Mouse (Mus musculus) liver, embryonic 14.5 days (tissue): ENCODE data around the gene Fgd4. TPM values are rescaled to one million over a fixed set of nuclear protein-coding genes. Genes with fewer than 3 reads are reported as not detected.
"Not testable (repeated sequence)": the region's sequence is repeated elsewhere in the genome, so short reads cannot be mapped to it uniquely, and the experiment has no call there.

Experiments
- ATAC-seq: fragments of 200-750 bp; cut with Nextera tagmentation; 2 replicates; pipeline ENCODE4 v1.8.0; 2017; ENCODE audit warnings: moderate number of reproducible peaks, mild to moderate bottlenecking, moderate library complexity; ENCODE audit not compliant: insufficient read depth
- DNase-seq, 3 experiments: peaks; one replicate each; pipeline ENCODE4 v3.0.0-alpha.2; 2012 to 2013; ENCODE audit warnings: low read depth in 3 of 3, low spot score in 3 of 3
- H3K27ac ChIP-seq: fragments of 300-500 bp; sonication (generic); 2 replicates; pipeline ENCODE4 v1.5.1; 2014; ENCODE audit warnings: moderate library complexity, mild to moderate bottlenecking, control low read depth, inconsistent platforms
- H3K27me3 ChIP-seq: fragments of 300-500 bp; sonication (generic); 2 replicates; pipeline ENCODE4 v1.6.1; 2014; ENCODE audit warnings: mild to moderate bottlenecking, low read length, moderate library complexity; ENCODE audit not compliant: control insufficient read depth, insufficient read depth
- H3K36me3 ChIP-seq: fragments of 300-500 bp; sonication (generic); replicated peaks from 2 replicates; pipeline ENCODE4 v1.6.1; 2014; ENCODE audit warnings: low read depth; ENCODE audit not compliant: control insufficient read depth, insufficient read depth
- H3K4me1 ChIP-seq, 2 experiments: fragments of 200-500 bp in 1 of 2; fragments of 300-500 bp in 1 of 2; sonication (generic) in 1 of 2; replicated peaks; 2 replicates each; pipeline ENCODE4 v1.6.1; 2012 to 2014; ENCODE audit warnings: antibody characterized with exemption in 1 of 2, inconsistent platforms in 1 of 2, low read length in 1 of 2; ENCODE audit not compliant: control insufficient read depth in 2 of 2, insufficient read depth in 2 of 2
- H3K4me2 ChIP-seq: fragments of 300-500 bp; sonication (generic); 2 replicates; pipeline ENCODE4 v1.6.1; 2014; ENCODE audit warnings: low read depth, mild to moderate bottlenecking, control low read depth, moderate library complexity
- H3K4me3 ChIP-seq, 2 experiments: fragments of 200-500 bp in 1 of 2; fragments of 300-500 bp in 1 of 2; sonication (generic) in 1 of 2; 2 replicates each; pipeline ENCODE4 v1.5.1; 2012 to 2014; ENCODE audit warnings: low read depth in 2 of 2, low read length in 2 of 2, mild to moderate bottlenecking in 2 of 2, control low read depth in 1 of 2, inconsistent platforms in 1 of 2, moderate library complexity in 1 of 2; ENCODE audit not compliant: insufficient read depth in 1 of 2
- H3K9ac ChIP-seq: fragments of 300-500 bp; sonication (generic); replicated peaks from 2 replicates; pipeline ENCODE4 v1.6.1; 2014; ENCODE audit warnings: mild to moderate bottlenecking, control low read depth, moderate library complexity
- H3K9me3 ChIP-seq: fragments of 300-500 bp; sonication (generic); 2 replicates; pipeline ENCODE4 v1.6.1; 2016; ENCODE audit warnings: low read length, mixed read lengths; ENCODE audit not compliant: control insufficient read depth
- CTCF ChIP-seq: IDR thresholded peaks from 2 replicates; pipeline ENCODE4 v1.5.1; 2016; ENCODE audit warnings: antibody characterized with exemption, low read depth, control low read depth
- EP300 ChIP-seq: IDR thresholded peaks from 2 replicates; pipeline ENCODE4 v1.6.1; 2016; ENCODE audit warnings: antibody characterized with exemption, low read depth
- WGBS: fragments of 180-500 bp; shearing (Covaris S2); extraction: QIAGEN DNeasy Blood & Tissue Kit; methylation state at CpG from one replicate; pipeline ENCODE4 v1.1.7; 2014; ENCODE audit not compliant: insufficient replicate concordance; 5-methylcytosine and 5-hydroxymethylcytosine counted together
- polyA plus RNA-seq, 2 experiments: library from polyadenylated mRNA; depleted of rRNA in 1 of 2; stranded (reverse) in 1 of 2; unstranded in 1 of 2; fragments of >200 nt; fragmentation: Nextera tagmentation in 1 of 2; extraction: Ambion mirVana in 1 of 2; gene quantifications; 2 replicates each; pipeline versions ENCODE4 v1.2.1 to v1.2.3; 2012 to 2014

Fgd4 gene
- polyA plus RNA-seq, 2 experiments = 0.75 to 1.7 TPM

DNA sequence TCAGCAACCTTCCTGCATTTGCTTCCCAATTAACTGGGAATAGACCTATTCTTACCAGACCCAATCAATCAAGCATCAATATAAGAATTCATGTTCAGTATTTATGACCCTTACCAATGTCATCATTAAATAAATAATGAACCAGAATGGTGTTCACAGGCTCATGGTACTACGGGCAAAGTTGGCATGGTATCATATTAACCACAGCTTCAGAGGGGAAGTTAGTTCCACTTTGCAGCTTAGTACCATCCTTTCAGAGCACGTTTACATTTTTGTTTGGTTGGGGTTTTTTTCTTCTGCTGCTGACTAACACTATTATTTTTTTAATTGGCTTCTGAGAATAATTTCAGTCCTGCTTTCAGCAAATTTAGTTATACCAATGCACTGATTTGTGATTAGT, 51.2 kb downstream of the Fgd4 start:
- TF ChIP-seq EP300 = no peak
- Histone ChIP-seq H3K4me1 (no peaks in the 10 kb centered on the region), H3K9ac (no peak overlapping the region), H3K36me3 (no peaks in the 10 kb centered on the region), H3K27me3 (no peaks in the 10 kb centered on the region), H3K27ac (no peak overlapping the region), H3K4me2 (no peak overlapping the region), H3K4me3 (no peak overlapping the region), H3K9me3 (no peaks in the 10 kb centered on the region)
- WGBS = 35% methylated on average over 2 of the region's 2 CpGs
- ATAC-seq (no peak), DNase-seq (no peak)

DNA sequence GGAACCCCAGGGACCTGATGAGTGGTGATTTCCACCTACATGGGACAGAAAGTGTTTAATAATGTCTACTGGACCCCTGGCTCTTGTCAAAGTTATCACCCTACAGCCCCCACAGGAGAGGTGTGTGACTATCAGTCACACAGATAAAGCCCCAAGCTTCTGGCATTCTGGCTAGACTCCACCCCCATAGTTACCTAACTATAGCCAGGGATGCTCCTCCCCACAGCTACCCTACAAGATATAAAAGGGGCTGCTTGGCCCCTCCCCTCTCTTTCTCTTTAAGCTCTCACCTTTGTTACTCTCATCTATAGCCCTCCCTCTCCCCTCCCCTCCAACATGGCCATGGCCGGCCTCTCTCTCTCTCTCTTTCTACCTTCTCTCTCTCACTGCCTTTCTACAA, 53.7 kb downstream of the Fgd4 start:
- Histone ChIP-seq H3K4me2 (no peak overlapping the region), H3K9me3 (no peaks in the 10 kb centered on the region), H3K27me3 (no peaks in the 10 kb centered on the region), H3K4me1 (no peaks in the 10 kb centered on the region), H3K9ac (no peak overlapping the region), H3K36me3 (no peaks in the 10 kb centered on the region), H3K4me3 (no peak overlapping the region), H3K27ac (no peak overlapping the region)
- DNase-seq (no peak), ATAC-seq (no peak)
- 56% methylated on average over 1 of the region's 1 CpGs for WGBS
- TF ChIP-seq CTCF = no peak
- TF ChIP-seq EP300 = no peak

DNA sequence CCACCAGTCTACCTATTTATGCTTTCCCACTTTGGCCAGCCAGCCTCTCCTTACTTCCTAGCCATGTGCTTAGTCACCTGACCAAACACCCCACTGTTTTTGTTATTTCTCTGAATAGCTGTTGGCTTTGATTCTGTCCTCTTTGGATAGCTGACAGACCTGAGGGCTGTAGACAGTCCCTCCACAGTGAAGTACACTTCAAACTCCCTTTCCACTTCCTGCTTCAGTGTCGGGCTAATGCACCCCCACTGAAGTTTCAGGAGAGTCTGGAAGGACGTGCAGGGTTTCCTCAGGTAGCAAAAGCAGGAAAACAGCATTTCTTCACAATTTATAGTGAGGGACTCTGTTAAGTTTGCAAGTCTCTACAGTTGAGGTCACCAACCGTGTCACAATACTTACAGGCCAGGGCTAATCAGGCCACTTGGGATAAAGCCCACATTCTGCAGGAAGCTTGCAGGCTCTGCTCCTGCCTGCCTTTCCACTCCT, 57.4 kb downstream of the Fgd4 start:
- no peak for DNase-seq

DNA sequence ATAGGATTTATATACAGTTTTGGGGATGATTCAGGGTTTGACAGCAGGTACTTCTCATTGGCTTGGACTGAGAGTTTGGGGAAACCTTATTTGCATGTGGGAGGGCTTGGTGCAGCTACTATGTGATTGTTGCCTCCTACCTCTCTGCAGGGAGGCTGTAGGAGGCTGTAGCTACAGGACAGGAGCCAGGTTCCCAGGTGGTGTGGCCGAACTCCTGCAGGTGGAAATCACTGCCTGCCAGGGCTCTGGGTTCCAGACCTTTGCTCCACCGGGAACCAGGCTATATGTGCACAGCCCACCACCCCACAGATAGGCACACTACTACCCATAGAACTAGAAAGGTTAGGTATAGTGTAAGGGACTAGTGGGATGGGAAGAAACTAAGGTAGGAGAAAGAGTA, 61.0 kb downstream of the Fgd4 start:
- not testable (repeated sequence) for H3K27ac ChIP-seq, H3K4me1 ChIP-seq, H3K4me3 ChIP-seq, ATAC-seq, H3K27me3 ChIP-seq, H3K9me3 ChIP-seq, H3K9ac ChIP-seq, H3K4me2 ChIP-seq, H3K36me3 ChIP-seq, DNase-seq
- 54% methylated on average over 2 of the region's 2 CpGs for WGBS

More for the DNA sequence above, 57.4 kb downstream of the Fgd4 start:
- WGBS = 42% methylated on average over 3 of the region's 3 CpGs
- H3K9ac ChIP-seq = no peak overlapping the region
- H3K4me2 ChIP-seq = no peak overlapping the region
- H3K9me3 ChIP-seq = no peaks in the 10 kb centered on the region
- TF ChIP-seq CTCF (no peak), EP300 (no peak)
- H3K4me3 ChIP-seq = no peak overlapping the region
- no peaks in the 10 kb centered on the region for H3K36me3 ChIP-seq
- H3K4me1 ChIP-seq = no peaks in the 10 kb centered on the region
- no peak overlapping the region for H3K27ac ChIP-seq
- ATAC-seq = no peak
- no peaks in the 10 kb centered on the region for H3K27me3 ChIP-seq

DNA sequence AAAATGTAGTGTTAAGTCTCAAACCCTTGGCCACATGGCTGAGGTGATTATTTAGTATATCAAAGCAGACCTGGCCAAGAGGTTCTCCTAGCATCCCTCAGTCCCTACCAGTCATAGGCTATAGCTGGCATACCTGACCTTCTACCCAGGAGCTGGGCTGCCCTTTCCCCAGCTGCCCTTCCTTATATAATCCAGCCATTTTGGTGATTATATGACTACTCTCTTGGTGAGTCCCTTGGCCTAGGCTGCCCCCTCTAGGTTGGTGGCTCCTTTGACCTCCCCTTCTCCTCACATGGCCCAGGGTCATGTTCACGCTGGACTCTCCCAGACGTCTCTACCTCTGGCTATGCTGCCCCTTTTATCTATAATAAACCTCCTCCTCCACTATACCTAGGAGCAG, 65.1 kb downstream of the Fgd4 start:
- Histone ChIP-seq H3K27ac (no peak overlapping the region), H3K4me2 (no peak overlapping the region), H3K4me1 (no peaks in the 10 kb centered on the region), H3K36me3 (no peaks in the 10 kb centered on the region), H3K4me3 (no peak overlapping the region), H3K27me3 (no peaks in the 10 kb centered on the region), H3K9ac (no peak overlapping the region), H3K9me3 (no peaks in the 10 kb centered on the region)
- no peak for ATAC-seq
- TF ChIP-seq EP300 (no peak), CTCF (no peak)
- WGBS = 61% methylated on average over 2 of the region's 2 CpGs
- DNase-seq = no peak

DNA sequence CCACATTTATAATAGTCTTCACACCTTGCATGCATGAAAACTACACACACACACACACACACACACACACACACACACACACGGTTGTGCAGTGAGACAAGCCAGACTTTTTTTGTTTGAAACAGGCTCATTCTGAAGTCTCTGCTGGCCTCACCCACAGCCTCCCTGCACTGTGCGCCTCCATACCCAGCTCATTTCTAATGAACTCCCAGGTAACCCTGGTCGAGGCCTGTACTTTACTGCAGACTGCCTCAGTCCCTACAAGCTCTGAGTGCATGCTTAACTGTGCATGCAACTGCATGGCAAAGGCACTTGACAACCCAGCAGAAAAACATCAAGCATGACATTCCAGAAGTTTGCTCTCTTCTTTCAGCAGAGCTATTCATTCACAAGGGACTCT, 72.3 kb downstream of the Fgd4 start:
- ATAC-seq (no peak), DNase-seq (no peak)
- Histone ChIP-seq H3K4me3 (no peak overlapping the region), H3K4me1 (no peaks in the 10 kb centered on the region; a peak in 1 of 4 replicates), H3K9ac (no peak overlapping the region), H3K27me3 (no peaks in the 10 kb centered on the region), H3K9me3 (no peaks in the 10 kb centered on the region), H3K36me3 (no peaks in the 10 kb centered on the region), H3K4me2 (no peak overlapping the region), H3K27ac (no peak overlapping the region)
- TF ChIP-seq EP300 (no peak), CTCF (no peak)
- WGBS = 50% methylated on average over 3 of the region's 3 CpGs
